Mouse (Mus musculus): ENCODE measurements around the gene Ankrd55. TPM values are rescaled to one million over a fixed set of nuclear protein-coding genes. Genes with fewer than 3 reads are reported as not detected.
"Not testable (repeated sequence)": the region's sequence is repeated elsewhere in the genome, so short reads cannot be mapped to it uniquely, and the experiment has no call there.

The Ankrd55 gene
- polyA plus RNA-seq, 1 experiment from 2014 or later, result 1.2 TPM

GRCm38 (mm10) chr13:112426265-112427135 is 138.2 kb downstream of the Ankrd55 start:
- DNase-seq (ENCODE audit: low spot score), result no peak
- no peaks in the 10 kb centered on the region for H3K36me3 ChIP-seq
- WGBS, result 78% methylated on average over 13 of the region's 13 CpGs
- H3K9me3 ChIP-seq (replicated peaks), result no peaks in the 10 kb centered on the region
- H3K27ac ChIP-seq (replicated peaks), result 0 out of 2 replicates have a peak overlapping the region, but pooled peaks have one; percentile 28
- H3K4me3 ChIP-seq, result no peak overlapping the region
- no peaks in the 10 kb centered on the region for H3K27me3 ChIP-seq (ENCODE audit: low read depth, poor library complexity, severe bottlenecking)
- peaks cover 11% of the 10 kb centered on the region for H3K4me1 ChIP-seq

- WGBS, result 90% methylated on average over 4 of the region's 4 CpGs
- peaks cover 11% of the 10 kb centered on the region for H3K4me1 ChIP-seq
- not testable (repeated sequence) for H3K27me3 ChIP-seq (ENCODE audit: low read depth, poor library complexity, severe bottlenecking); H3K36me3 ChIP-seq; H3K9me3 ChIP-seq (replicated peaks); DNase-seq (ENCODE audit: low spot score); H3K4me3 ChIP-seq; H3K27ac ChIP-seq (replicated peaks)
These were observed 138.9 kb downstream of the Ankrd55 start for GRCm38 (mm10) chr13:112427136-112427470.

- Histone ChIP-seq H3K4me1 (peaks cover 11% of the 10 kb centered on the region), H3K27me3 (ENCODE audit: low read depth, poor library complexity, severe bottlenecking) (no peaks in the 10 kb centered on the region), H3K4me3 (no peak overlapping the region), H3K27ac (replicated peaks) (no peak overlapping the region), H3K36me3 (no peaks in the 10 kb centered on the region), H3K9me3 (replicated peaks) (no peaks in the 10 kb centered on the region)
- 91% methylated on average over 15 of the region's 15 CpGs for WGBS
- no peak for DNase-seq (ENCODE audit: low spot score)
These were observed 139.3 kb downstream of the Ankrd55 start for GRCm38 (mm10) chr13:112427521-112427920.

- Histone ChIP-seq H3K9me3 (replicated peaks) (no peaks in the 10 kb centered on the region), H3K4me1 (no peaks in the 10 kb centered on the region), H3K27ac (replicated peaks) (no peak overlapping the region), H3K36me3 (no peaks in the 10 kb centered on the region), H3K4me3 (no peak overlapping the region), H3K27me3 (ENCODE audit: low read depth, poor library complexity, severe bottlenecking) (no peaks in the 10 kb centered on the region)
- no peak for DNase-seq (ENCODE audit: low spot score)
- 70% methylated on average over 5 of the region's 5 CpGs for WGBS
These were observed 145.0 kb downstream of the Ankrd55 start for GRCm38 (mm10) chr13:112433271-112433670.

Other genes with a start within 250 kb of the Ankrd55 start
- 21.6 and 28.4 TPM in 2 replicates for gene Il6st, start 175.6 kb downstream of the Ankrd55 start, polyA plus RNA-seq (2016; fragmentation: Nextera tagmentation; extraction: Ambion mirVana)

Data from midbrain, embryonic 10.5 days (tissue).